Mouse (Mus musculus) lung, postnatal 25 days (tissue): ENCODE measurements at regions not wholly inside any gene's neighbourhood (a gene's known extent, or its start where the extent isn't known, plus 50 kb on each side); places are given as distances from the start of the nearest gene placed in this dataset.

Experiments used
- DNase-seq: peaks from one replicate; pipeline ENCODE4 v3.0.0; 2022; ENCODE audit warnings: low spot score

- DNase-seq: no peak
These were observed 604.2 kb downstream of the Ptprc start for GRCm38 (mm10) chr1:137571190-137571904.

DNA sequence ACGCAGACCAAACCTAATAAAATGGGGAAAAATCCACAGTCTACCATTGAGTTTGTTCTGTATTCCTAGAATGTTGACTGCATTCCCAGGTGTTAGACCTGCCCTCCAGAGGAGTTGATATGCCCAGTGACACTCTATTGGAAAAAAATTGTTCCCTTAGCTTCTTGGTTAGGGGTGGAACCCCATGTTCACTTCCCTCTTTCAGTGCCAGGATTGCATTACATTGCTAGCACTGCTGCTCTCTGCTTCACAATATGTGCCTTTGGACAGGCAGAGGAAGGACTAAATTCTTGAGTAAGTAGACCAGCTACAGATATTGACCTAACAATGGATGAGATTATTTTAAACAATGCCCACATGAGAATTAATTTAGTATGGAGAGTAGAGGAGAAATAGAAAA lies 607.3 kb upstream of the Nr5a2 start:
- no peak for DNase-seq

- peak; percentile 74 for DNase-seq
These were observed 605.4 kb upstream of the Nr5a2 start for GRCm38 (mm10) chr1:137565573-137566048.

DNA sequence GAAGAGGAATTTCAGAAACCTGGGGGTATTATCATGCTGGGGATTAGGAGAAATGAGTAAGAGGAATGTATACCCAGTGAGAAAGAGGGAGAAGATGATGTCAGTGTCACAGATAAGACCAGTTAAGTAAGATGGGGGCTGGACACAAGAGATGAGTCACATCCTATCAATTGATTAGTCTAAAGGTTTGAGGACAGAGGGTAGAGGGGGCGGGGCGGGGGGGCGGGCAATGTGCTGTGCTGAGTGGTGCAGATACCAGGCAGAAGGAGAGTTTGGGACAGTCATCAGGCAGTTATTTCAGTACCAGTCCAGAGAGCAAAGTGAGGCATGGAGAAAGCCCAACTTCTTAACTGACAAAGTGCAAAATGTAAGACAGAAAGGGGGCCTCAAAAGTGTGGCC lies 601.4 kb upstream of the Nr5a2 start:
- DNase-seq: no peak

- DNase-seq: no peak
These were observed 600.4 kb upstream of the Nr5a2 start for GRCm38 (mm10) chr1:137560389-137561268.

DNA sequence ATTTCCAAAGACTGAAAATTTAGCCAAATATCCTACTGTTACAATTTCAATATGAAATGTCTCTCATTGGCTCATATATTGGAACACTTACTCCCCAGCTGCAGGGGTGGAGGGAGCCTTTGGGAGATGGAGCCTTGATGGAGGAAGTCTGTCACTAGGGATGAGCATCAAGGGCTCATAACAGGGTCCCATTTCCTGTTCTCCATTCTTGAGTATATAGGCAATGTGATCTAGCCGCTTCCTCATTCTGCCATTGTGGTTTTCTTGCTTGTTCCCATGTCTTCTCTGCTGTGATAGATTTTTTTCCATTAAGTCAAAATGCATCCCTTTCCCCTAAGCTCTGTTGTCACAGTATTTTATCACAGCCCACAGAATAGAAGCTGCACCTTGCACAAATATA lies 589.4 kb upstream of the Nr5a2 start:
- DNase-seq: no peak

GRCm38 (mm10) chr1:137545666-137546065 lies 585.4 kb upstream of the Nr5a2 start:
- DNase-seq: no peak

GRCm38 (mm10) chr1:137543828-137544227 lies 583.6 kb upstream of the Nr5a2 start:
- peak; percentile 34 for DNase-seq

GRCm38 (mm10) chr1:137541453-137541852 lies 581.2 kb upstream of the Nr5a2 start:
- DNase-seq: no peak

DNA sequence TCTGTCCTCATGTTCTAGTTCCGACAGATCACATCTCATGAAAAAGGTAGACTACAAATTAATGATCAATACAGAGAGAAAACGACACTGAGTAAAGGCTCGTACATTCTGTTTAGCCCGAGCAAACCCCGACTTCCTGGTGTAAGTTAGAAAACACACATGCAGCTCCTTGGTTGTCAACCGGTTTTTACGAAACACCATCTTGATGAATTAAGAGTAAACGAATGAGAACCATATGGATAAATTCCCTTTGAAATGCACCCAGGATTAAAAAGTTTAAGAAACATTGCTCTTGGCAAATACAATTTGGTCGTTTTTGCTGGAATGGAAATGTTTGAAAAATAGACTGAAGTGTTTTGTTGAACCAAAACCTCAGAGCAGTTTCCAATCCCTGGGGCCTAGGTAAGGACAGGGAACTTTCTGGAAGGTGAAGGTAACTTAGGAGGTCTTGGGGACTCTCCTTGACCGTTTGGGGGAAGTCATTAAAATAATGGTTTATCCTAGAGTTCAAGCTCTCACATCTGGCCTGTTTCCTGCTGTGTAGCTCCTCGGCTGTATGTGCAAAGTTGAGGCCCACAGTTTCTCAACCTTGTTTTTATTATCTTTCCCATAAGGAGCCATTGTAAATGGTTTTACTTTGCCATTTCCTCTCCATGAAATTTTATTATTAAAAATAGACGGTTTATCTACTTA lies 579.3 kb upstream of the Nr5a2 start:
- no peak for DNase-seq

DNA sequence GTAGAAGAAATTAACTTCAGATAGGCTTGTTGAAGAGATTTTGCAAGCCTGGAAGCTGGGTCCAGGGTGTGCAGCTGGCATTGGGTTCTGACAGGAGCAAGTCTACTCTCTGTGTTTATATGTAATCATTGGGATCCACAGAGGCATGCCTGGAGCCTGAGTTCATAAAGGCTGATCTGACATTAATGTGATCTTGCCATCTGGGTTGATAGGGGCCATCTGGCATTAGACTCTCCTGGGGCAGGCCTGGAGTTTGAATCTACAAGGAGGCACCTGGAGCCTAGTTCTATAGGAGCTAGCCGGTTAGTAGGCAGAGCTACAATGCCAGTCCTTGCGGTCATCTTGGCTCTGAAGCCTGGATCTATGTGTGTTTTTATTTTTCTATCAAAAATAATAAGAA lies 554.5 kb upstream of the Nr5a2 start:
- DNase-seq: no peak

DNA sequence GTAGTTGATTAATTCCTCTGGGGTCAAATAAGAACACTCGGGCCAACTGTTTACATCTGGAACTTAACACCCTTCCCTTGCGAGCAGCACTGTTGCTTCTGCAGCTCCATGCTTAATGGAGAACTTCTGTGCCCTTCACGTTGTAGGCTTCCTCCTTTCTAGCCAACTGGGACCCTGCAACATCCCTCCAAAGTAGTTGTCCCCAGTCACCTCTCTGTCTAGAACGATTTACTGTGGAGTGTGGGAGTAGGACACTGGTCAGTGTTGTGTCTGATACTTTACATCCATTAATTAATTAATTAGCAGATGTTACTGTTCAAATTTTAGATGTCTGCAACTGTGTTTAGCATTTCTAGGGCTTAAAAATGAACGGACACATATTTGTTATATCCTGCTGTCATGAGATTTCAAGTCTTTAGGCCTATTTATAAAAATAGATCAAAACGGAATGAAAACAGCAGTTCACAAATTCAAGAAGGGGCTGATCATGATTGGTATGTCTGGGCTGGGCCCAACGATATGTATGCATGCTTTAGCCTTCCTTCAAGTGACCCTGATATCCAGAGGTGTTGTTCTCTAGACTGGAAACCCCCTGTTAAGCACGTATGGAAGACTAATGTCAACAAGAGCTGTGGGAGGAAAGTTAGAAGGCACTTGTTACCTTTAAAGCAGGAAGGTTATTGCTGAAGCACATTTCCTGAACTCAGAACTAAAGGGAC lies 543.6 kb upstream of the Nr5a2 start:
- DNase-seq: no peak

GRCm38 (mm10) chr1:137488226-137488625 lies 528.0 kb upstream of the Nr5a2 start:
- DNase-seq: no peak

GRCm38 (mm10) chr1:137478459-137478858 lies 518.2 kb upstream of the Nr5a2 start:
- no peak for DNase-seq

GRCm38 (mm10) chr1:137477239-137477638 lies 517.0 kb upstream of the Nr5a2 start:
- no peak for DNase-seq

DNA sequence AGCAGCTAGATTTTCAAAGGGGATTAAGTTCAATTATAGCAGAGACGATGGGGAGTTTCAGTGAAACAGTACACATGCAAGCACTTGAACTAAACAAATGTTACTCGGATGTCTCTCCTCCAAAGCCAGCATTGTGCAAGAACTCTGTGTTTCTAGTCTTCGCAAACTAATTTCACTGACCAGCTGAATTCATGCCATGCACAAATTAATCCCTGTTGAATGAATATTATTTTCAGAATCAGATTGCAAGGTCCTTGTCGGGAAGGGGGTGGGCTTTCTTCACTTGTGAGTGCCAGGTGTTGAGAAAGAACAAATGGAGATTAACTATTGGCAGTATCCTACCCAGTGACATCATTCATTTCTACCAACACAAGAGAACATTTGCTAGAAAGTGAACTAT lies 514.6 kb upstream of the Nr5a2 start:
- DNase-seq: peak; percentile 35

- peak; percentile 7 for DNase-seq
These were observed 513.8 kb upstream of the Nr5a2 start for GRCm38 (mm10) chr1:137473800-137474685.

DNA sequence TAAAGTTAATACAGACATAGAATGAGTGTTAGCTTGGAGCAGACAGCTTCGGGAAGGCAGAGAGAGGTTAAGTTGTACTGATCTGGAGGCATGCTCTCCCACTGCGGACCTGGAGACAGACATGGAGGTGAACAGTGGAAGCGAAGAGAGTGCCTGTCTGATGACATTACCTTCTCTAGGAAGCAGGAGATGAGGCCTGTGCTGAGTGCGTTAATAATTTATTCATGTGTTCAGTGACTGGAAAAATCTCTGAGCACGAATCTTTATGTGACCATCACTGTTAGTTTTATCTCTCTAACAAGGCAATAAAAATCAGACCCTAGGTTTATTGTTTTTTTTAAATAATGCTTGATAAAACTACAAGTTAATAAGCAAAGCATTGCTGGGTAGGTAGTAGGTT lies 504.7 kb upstream of the Nr5a2 start:
- DNase-seq: no peak

- no peak for DNase-seq
These were observed 500.9 kb upstream of the Nr5a2 start for GRCm38 (mm10) chr1:137461189-137461588.

DNA sequence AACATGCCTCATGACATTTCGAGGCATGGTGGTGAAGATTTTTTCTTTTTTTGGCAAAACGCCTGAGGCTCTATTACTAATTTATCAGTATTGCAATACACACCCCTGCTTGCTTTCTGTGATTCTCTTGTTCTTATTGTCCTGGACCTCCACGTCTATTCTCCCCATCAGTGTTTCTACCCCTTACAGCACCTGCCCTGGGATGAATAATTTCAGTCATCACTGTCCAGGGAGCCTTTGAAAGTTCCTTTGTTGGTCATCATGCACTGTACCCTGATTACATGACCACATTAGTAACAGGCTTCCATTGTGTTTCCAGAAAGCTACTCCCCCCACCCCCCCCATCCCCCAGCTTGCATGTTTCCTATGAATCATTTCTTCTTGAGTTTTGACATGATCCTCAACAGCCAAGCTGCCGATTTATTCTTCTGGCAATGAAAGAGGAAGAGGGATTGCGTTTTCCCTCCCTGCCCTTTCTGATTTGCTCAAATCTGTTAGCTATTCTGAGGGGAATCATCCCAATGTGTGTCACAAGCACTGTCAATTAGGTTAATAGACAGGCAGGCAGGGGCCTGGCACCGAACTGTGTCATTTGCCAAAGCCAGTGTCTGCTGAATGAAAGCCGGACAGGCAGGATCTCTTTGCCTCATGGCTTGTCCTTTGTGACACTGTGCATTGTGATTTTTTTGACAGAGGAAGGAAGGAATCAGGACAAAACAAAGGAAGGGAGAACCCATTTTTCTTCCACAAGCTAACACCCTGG lies 493.4 kb upstream of the Nr5a2 start:
- DNase-seq: peak; percentile 4
